ENCODE assay signal across 1 mouse cellular context in genomic region chr3:88407529-88407928, GRCm38 (mm10).
A peak's percentile ranks its signal among the peaks of the same experiment; 100 is the strongest.
TF ChIP-seq lines count a peak whose summit lies in the region.

No protein-coding gene starts in this region.

TF ChIP-seq in CH12.LX, 34 proteins besides CTCF, POLR2A, EP300 and RAD21:
- TF ChIP-seq MAZ (IDR thresholded peaks at IDR 0.05; ENCODE audit: low read depth, low read length) (no peak), SIN3A (IDR thresholded peaks at IDR 0.05; ENCODE audit: low read length) (0 out of 2 replicates have a peak, but pooled peaks have one; percentile 1)
